Mouse (Mus musculus) liver, adult 2 months (tissue): Measurements from ENCODE around the gene Pde4dip.

Experiments used
- CTCF ChIP-seq: fragments of 200-500 bp; IDR thresholded peaks from 2 replicates; pipeline ENCODE4 v1.5.1; 2011; ENCODE audit warnings: low read depth, low read length, control low read depth
- POLR2A ChIP-seq: fragments of 200-500 bp; IDR thresholded peaks from 2 replicates; pipeline ENCODE4 v1.6.1; 2011; ENCODE audit warnings: low read length, control low read depth; ENCODE audit not compliant: insufficient read depth; ENCODE audit errors: extremely low read depth

- TF ChIP-seq POLR2A (no peak), CTCF (no peak)
Measured at GRCm38 (mm10) chr3:97659746-97660145, 228.8 kb downstream of the Pde4dip start.
